Mouse (Mus musculus) brain, embryonic 14.5 days (tissue): ENCODE measurements around the gene Rps2.

Source experiments
- CTCF ChIP-seq: fragments of 200-500 bp; IDR thresholded peaks from 2 replicates; pipeline ENCODE4 v1.5.1; 2012; ENCODE audit warnings: inconsistent platforms, mild to moderate bottlenecking, moderate library complexity, borderline replicate concordance; ENCODE audit not compliant: insufficient read depth, insufficient read length; ENCODE audit errors: extremely low read depth
- POLR2A ChIP-seq: fragments of 200-500 bp; IDR thresholded peaks from 2 replicates; pipeline ENCODE4 v1.6.1; 2012; ENCODE audit warnings: mild to moderate bottlenecking, inconsistent platforms, borderline replicate concordance; ENCODE audit not compliant: poor library complexity, insufficient read depth, insufficient read length, severe bottlenecking; ENCODE audit errors: extremely low read depth

DNA sequence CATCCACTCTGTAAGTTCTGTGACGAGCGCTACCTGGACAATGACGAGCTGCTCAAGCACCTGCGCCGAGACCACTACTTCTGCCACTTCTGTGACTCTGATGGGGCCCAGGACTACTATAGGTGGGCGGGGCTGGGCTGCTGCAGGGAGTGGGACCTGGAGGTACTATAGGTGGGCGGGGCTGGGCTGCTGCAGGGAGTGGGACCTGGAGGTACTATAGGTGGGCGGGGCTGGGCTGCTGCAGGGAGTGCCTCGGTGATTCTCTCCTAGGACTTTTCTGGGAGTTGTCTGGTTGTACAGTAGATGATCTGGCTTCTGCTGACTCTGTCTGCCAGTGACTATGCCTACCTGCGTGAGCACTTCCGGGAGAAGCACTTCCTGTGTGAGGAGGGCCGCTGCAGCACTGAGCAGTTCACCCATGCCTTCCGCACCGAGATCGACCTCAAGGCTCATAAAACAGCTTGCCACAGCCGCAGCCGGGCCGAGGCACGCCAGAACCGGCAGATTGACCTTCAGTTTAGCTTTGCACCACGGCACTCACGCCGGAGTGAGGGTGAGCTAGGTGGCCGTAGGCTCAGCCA is 40.3 kb upstream of the Rps2 start:
- no peak for TF ChIP-seq CTCF
- no peak for TF ChIP-seq POLR2A
